Mouse (Mus musculus): ENCODE measurements at regions not wholly inside any gene's neighbourhood (a gene's known extent, or its start where the extent isn't known, plus 50 kb on each side); places are given as distances from the start of the nearest gene placed in this dataset.

- no peak for DNase-seq (ENCODE audit: low spot score)
These were observed 53.4 kb downstream of the Cartpt start for GRCm38 (mm10) chr13:99847531-99847930.

- no peak for DNase-seq (ENCODE audit: low spot score)
These were observed 58.3 kb downstream of the Cartpt start for GRCm38 (mm10) chr13:99842626-99843025.

- DNase-seq (ENCODE audit: low spot score): no peak
These were observed 61.4 kb downstream of the Cartpt start for GRCm38 (mm10) chr13:99839446-99839845.

GRCm38 (mm10) chr13:99837772-99838425, 63.0 kb downstream of the Cartpt start:
- DNase-seq (ENCODE audit: low spot score): peak; percentile 53

- no peak for DNase-seq (ENCODE audit: low spot score)
These were observed 63.7 kb downstream of the Cartpt start for GRCm38 (mm10) chr13:99837180-99837579.

- DNase-seq (ENCODE audit: low spot score): no peak
These were observed 64.3 kb downstream of the Cartpt start for GRCm38 (mm10) chr13:99836586-99836985.

- no peak for DNase-seq (ENCODE audit: low spot score)
These were observed 65.4 kb downstream of the Cartpt start for GRCm38 (mm10) chr13:99835518-99835917.

- no peak for DNase-seq (ENCODE audit: low spot score)
These were observed 70.7 kb downstream of the Cartpt start for GRCm38 (mm10) chr13:99830080-99830724.

GRCm38 (mm10) chr13:99827573-99827972, 73.3 kb downstream of the Cartpt start:
- DNase-seq (ENCODE audit: low spot score): no peak

GRCm38 (mm10) chr13:99824625-99825024, 76.3 kb downstream of the Cartpt start:
- DNase-seq (ENCODE audit: low spot score): no peak

GRCm38 (mm10) chr13:99816666-99817065, 84.2 kb downstream of the Cartpt start:
- DNase-seq (ENCODE audit: low spot score): no peak

GRCm38 (mm10) chr13:99815786-99816185, 85.1 kb downstream of the Cartpt start:
- no peak for DNase-seq (ENCODE audit: low spot score)

- no peak for DNase-seq (ENCODE audit: low spot score)
These were observed 86.1 kb downstream of the Cartpt start for GRCm38 (mm10) chr13:99814801-99815200.

- no peak for DNase-seq (ENCODE audit: low spot score)
These were observed 86.8 kb downstream of the Cartpt start for GRCm38 (mm10) chr13:99814033-99814556.

- no peak for DNase-seq (ENCODE audit: low spot score)
These were observed 106.4 kb downstream of the Cartpt start for GRCm38 (mm10) chr13:99794448-99794847.

GRCm38 (mm10) chr13:99793786-99794435, 107.0 kb downstream of the Cartpt start:
- no peak for DNase-seq (ENCODE audit: low spot score)

- DNase-seq (ENCODE audit: low spot score): no peak
These were observed 107.9 kb downstream of the Cartpt start for GRCm38 (mm10) chr13:99793001-99793400.

- no peak for DNase-seq (ENCODE audit: low spot score)
These were observed 109.9 kb downstream of the Cartpt start for GRCm38 (mm10) chr13:99790951-99791350.

- no peak for DNase-seq (ENCODE audit: low spot score)
These were observed 113.1 kb downstream of the Cartpt start for GRCm38 (mm10) chr13:99787760-99788159.

GRCm38 (mm10) chr13:99785427-99785826, 115.5 kb downstream of the Cartpt start:
- no peak for DNase-seq (ENCODE audit: low spot score)

- DNase-seq (ENCODE audit: low spot score): no peak
These were observed 116.6 kb downstream of the Cartpt start for GRCm38 (mm10) chr13:99784314-99784713.

- DNase-seq (ENCODE audit: low spot score): no peak
These were observed 117.8 kb downstream of the Cartpt start for GRCm38 (mm10) chr13:99782883-99783721.
